ENCODE assay signal across 7 mouse cellular contexts in genomic region chr13:5802826-5803225, GRCm38 (mm10). TPM values are rescaled to one million over a fixed set of nuclear protein-coding genes. Genes with fewer than 3 reads are reported as not detected.
DNase-seq lines count a peak whose midpoint lies in the region; ATAC-seq and TF ChIP-seq lines count a peak whose summit lies in the region.

No protein-coding gene starts in this region.

- H3K36me3 ChIP-seq in intestine, embryonic 15.5 days = no peaks in the 10 kb centered on the region

- H3K4me2 ChIP-seq in intestine, embryonic 15.5 days (replicated peaks) = no peak overlapping the region

- H3K9me3 ChIP-seq in intestine, embryonic 15.5 days = no peaks in the 10 kb centered on the region

- ATAC-seq in intestine, embryonic 15.5 days = 0 out of 2 replicates have a peak, but pooled peaks have one; percentile 7

- WGBS in intestine, embryonic 15.5 days = 39% methylated on average over 14 of the region's 14 CpGs

- peak overlapping the region; percentile 30 for H3K4me3 ChIP-seq in bone marrow macrophage, adult 2 months (ENCODE audit: insufficient read depth, low read length)
- no peak overlapping the region for H3K4me3 ChIP-seq in intestine, embryonic 15.5 days (replicated peaks)

- no peak overlapping the region for H3K9ac ChIP-seq in intestine, embryonic 15.5 days

- no peaks in the 10 kb centered on the region for H3K27me3 ChIP-seq in intestine, embryonic 15.5 days (replicated peaks)

- peak; percentile 65 for DNase-seq in 416B (ENCODE audit: low read depth)
- peak; percentile 28 for DNase-seq in lung, postnatal 10 days
- no peak for DNase-seq in retina, postnatal 1 day
- DNase-seq in left cerebral cortex, adult 9 months (ENCODE audit: low spot score in 2 of 2) = no peak
- DNase-seq in right cerebral cortex, postnatal 14 days = no peak

- H3K27ac ChIP-seq in bone marrow macrophage, adult 2 months (ENCODE audit: insufficient read depth, low read depth, low read length) = peak overlapping the region; percentile 100
- H3K27ac ChIP-seq in intestine, embryonic 15.5 days = peak overlapping the region; percentile 73

- no peak for TF ChIP-seq POLR2A in bone marrow macrophage, adult 2 months (IDR thresholded peaks at IDR 0.05; ENCODE audit: borderline replicate concordance, low read depth, low read length)

- H3K4me1 ChIP-seq in bone marrow macrophage, adult 2 months (ENCODE audit: control insufficient read depth, insufficient read depth, low read length) = peaks cover 41% of the 10 kb centered on the region
- peaks cover 4% of the 10 kb centered on the region; the same call in 1 of the 2 replicates for H3K4me1 ChIP-seq in intestine, embryonic 15.5 days (replicated peaks)

- TF ChIP-seq CTCF in bone marrow macrophage, adult 2 months (IDR thresholded peaks at IDR 0.05; ENCODE audit: low read depth, low read length) = no peak

RNA-seq across cellular contexts. Expression of gene Klf6, which starts 58.5 kb away (rescaled TPM):
- 174 TPM in 2 replicates for polyA plus RNA-seq in bone marrow macrophage, adult 2 months (2012; ENCODE audit: insufficient read depth, insufficient read length, missing spikeins)
- polyA plus RNA-seq in intestine, embryonic 15.5 days (2015; fragmentation: Nextera tagmentation; extraction: Ambion mirVana) = 72.3 and 79.5 TPM in 2 replicates

Comparison
In these comparisons a context has a peak if more than half of its experiments do, and no peak if none do; other contexts are left out.
1. DNase-seq: peak in 416B (single experiment) and lung, postnatal 10 days (single experiment); none in retina, postnatal 1 day (single experiment), left cerebral cortex, adult 9 months (0 of 2) and right cerebral cortex, postnatal 14 days (single experiment).